Mouse (Mus musculus): Measurements from ENCODE around the gene Armc5. TPM values are rescaled to one million over a fixed set of nuclear protein-coding genes. Genes with fewer than 3 reads are reported as not detected.

The Armc5 gene
- total RNA-seq, 2 experiments from 2014 or later = 13.0 to 13.4 TPM

DNA sequence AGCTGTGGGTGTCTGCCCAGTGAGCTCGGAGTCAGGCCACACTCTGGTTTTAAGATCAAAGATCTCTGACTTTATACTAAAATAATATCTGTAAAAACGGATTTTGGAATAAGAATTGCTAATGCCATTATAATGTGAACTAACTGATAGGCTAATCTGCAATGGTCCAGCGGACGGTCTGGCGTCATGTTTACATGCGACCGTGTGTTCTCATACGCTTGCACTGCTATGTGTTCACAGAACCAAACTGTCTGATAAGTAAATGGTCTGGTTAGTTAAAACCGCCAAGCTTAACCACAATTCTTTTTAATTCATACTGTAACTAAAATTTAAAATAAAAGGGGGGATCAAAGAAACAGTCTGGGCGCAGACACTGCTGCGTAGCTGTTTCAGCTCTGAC lies 44.6 kb downstream of the Armc5 start:
- no peak for DNase-seq (ENCODE audit: low spot score in 2 of 2)
- intact Hi-C loops (cut with DNase I) = no loop called here

DNA sequence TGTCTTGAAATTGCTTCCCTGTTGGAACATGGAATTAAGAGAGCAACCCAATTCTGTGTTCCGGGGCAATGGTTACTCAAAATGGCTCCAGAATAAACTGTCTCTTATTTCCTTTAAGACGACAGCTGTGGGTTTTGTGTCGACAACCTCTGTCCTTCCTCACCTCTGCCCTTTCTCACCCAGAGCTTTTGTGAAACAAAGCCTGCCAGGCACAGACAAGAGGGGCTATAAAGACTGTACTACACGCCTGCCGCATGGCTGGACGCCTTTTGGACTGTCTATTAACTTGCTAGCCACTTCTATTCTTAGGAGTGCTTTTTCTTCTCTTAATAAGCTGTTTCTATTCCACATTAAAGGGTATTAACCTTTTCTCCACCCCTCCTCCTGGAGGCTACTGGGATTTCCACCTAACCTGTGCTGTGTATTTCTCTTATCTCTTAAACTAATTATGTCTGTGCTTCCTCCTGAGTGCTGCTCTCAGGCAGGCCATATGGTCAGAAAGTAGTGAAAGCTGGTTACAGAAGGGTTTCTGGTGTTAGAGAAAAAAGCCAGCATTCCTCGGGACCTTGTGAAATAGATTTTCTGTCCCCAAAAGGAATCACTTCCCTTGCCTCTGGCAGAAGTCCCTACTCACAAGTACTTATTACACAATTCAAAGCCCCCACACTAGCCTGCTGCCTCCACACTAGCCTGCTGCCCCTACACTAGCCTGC lies 45.5 kb downstream of the Armc5 start:
- no peak for DNase-seq (ENCODE audit: low spot score in 2 of 2)
- intact Hi-C loops (cut with DNase I) = no loop called here

DNA sequence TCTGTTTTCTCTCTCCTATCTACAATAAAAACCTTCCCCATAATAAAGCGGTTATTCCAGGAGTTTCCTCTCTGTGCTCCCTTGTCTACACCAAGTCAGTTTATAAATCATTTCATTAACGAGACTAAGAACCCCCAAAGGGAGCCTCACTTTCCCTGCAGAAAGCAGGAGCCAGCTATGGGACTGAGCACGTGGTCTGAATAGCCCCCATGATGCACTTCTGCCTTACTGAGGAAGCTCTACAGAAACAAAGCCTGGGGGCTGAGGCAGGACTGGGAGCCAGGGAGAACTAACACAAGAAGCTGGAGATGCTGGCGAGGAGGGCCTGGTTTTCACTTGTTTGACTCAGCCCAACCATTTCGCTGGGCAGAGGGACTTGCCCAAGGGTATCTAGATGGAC lies 46.9 kb downstream of the Armc5 start:
- no peak for DNase-seq (ENCODE audit: low spot score in 2 of 2)
- intact Hi-C loops (cut with DNase I) = no loop called here

DNA sequence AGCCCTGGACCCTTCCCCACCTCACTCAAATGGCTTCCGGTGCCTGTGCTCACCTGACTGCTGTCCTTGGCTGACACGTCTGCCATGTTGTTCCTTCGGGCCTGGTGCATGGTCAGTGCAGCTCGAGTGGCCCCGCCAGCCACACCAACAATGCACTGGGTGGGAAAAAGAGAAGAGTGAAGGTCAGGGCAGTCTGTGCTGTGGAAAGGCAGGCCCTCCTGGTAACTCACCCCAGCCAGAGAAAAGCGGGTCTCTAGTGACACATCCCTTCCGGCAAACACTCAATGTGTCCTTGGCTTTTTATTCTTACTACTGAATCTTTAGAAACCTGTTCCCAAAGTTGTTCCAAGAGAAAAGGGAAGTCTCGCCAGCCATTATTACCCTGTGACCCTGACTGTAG lies 47.9 kb downstream of the Armc5 start:
- no peak for DNase-seq (ENCODE audit: low spot score in 2 of 2)
- intact Hi-C loops (cut with DNase I) = no loop called here

DNA sequence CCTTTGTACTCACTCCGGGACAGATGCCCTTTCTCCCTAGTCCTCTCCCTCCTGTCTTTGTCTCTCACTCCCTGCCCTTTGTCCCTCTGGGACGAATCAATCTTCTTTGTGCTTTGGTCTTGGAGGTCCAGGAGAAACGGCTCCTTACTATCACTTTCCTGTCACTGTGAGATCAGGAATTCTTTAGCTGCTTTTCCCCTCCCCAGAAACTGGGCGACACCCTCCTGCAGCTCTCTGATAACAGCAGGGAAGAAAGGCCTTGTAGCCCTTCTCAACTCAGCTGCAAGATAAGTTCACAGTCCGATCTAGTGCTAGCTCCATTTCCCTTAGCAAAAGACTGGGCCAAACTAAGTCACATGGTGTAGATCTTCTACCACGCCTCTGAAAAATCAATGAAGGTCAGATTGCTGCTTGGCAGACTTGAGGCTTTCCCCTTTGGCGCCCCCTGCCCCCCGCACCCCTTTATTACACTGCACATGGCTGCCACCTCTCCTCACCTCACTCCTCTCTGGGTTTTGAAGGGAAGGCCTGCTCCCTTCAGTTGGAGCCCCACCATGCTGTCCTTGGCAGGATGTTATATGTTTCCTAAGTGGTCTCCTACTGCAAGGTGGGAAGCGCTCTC lies 51.9 kb downstream of the Armc5 start:
- no peak for DNase-seq (ENCODE audit: low spot score in 2 of 2)
- intact Hi-C loops (cut with DNase I) = no loop called here

Small RNA genes within 50 kb of the gene (microRNA-seq; reads per million reads assigned to microRNA genes)
- gene Mir3103 = 2.0 to 3.0 reads per million in 2 experiments

Other genes with a start within 250 kb of the Armc5 start
- gene Pycard, start 243.5 kb upstream of the Armc5 start, total RNA-seq (2021) = 1 to 10 TPM; 2.3 to 4.0 TPM
- gene Trim72, start 233.4 kb upstream of the Armc5 start, total RNA-seq (2021) = 1 to 10 TPM; 1.1 to 1.5 TPM
- gene Itgam, start 174.7 kb upstream of the Armc5 start, total RNA-seq (2021) = 10 to 100 TPM; 10.8 to 11.2 TPM
- not detected for gene Gm49368, start 174.7 kb upstream of the Armc5 start, total RNA-seq (2021)
- gene Itgax, start 107.8 kb upstream of the Armc5 start, total RNA-seq (2021) = under 1 TPM in 1 of 2 experiments, not detected in 1; 0.23 TPM
- under 1 TPM in 1 of 2 experiments, not detected in 1; 0.62 TPM for gene Itgad, start 83.0 kb upstream of the Armc5 start, total RNA-seq (2021)
- 10 to 100 TPM in 1 of 2 experiments, 1 to 10 TPM in 1; 8.2 to 11.2 TPM for gene Cox6a2, start 31.0 kb upstream of the Armc5 start, total RNA-seq (2021)
- gene 9130023H24Rik, start 689 bp downstream of the Armc5 start, total RNA-seq (2021) = 1 to 10 TPM; 3.3 to 3.9 TPM
- gene Tgfb1i1, start 9.5 kb downstream of the Armc5 start, total RNA-seq (2021) = 10 to 100 TPM; 18.6 to 22.6 TPM
- gene Slc5a2, start 28.3 kb downstream of the Armc5 start, total RNA-seq (2021) = not detected
- gene BC017158, start 60.8 kb downstream of the Armc5 start, total RNA-seq (2021) = 10 to 100 TPM; 20.8 to 26.7 TPM
- gene Rgs10, start 181.4 kb downstream of the Armc5 start, total RNA-seq (2021) = 10 to 100 TPM; 45.2 to 55.3 TPM
- gene Tial1, start 224.4 kb downstream of the Armc5 start, total RNA-seq (2021) = 100 to 1,000 TPM in 1 of 2 experiments, 10 to 100 TPM in 1; 89.6 to 102 TPM

Measured in left cerebral cortex, postnatal 25 days (tissue).